Mouse (Mus musculus) stomach, postnatal 0 days (tissue): ENCODE results near the gene Auts2. TPM values are rescaled to one million over a fixed set of nuclear protein-coding genes. Genes with fewer than 3 reads are reported as not detected.

ENCODE experiments used
- ATAC-seq: fragments of 200-750 bp; cut with Nextera tagmentation; 2 replicates; pipeline ENCODE4 v1.8.0; 2017; ENCODE audit not compliant: low FRiP score, low TSS enrichment
- DNase-seq: peaks from one replicate; pipeline ENCODE4 v3.0.0-alpha.2; 2016; ENCODE audit warnings: low spot score
- H3K27ac ChIP-seq: fragments of 300-500 bp; sonication (generic); replicated peaks from 2 replicates; pipeline ENCODE4 v1.5.1; 2014; ENCODE audit warnings: mild to moderate bottlenecking, control low read depth
- H3K27me3 ChIP-seq: fragments of 300-500 bp; sonication (generic); 2 replicates; pipeline ENCODE4 v1.6.1; 2014; ENCODE audit warnings: low read length; ENCODE audit not compliant: control insufficient read depth, insufficient read depth
- H3K36me3 ChIP-seq: fragments of 300-500 bp; sonication (generic); 2 replicates; pipeline ENCODE4 v1.6.1; 2014; ENCODE audit warnings: low read length, mixed read lengths; ENCODE audit not compliant: control insufficient read depth, insufficient read depth
- H3K4me1 ChIP-seq: fragments of 300-500 bp; sonication (generic); replicated peaks from 2 replicates; pipeline ENCODE4 v1.6.1; 2014; ENCODE audit warnings: antibody characterized with exemption; ENCODE audit not compliant: control insufficient read depth, insufficient read depth
- H3K4me2 ChIP-seq: fragments of 300-500 bp; sonication (generic); replicated peaks from 2 replicates; pipeline ENCODE4 v1.6.1; 2014; ENCODE audit warnings: low read depth, mild to moderate bottlenecking, control low read depth, moderate library complexity
- H3K4me3 ChIP-seq: fragments of 300-500 bp; sonication (generic); 2 replicates; pipeline ENCODE4 v1.5.1; 2014; ENCODE audit warnings: low read depth, low read length, control low read depth
- H3K9ac ChIP-seq: fragments of 300-500 bp; sonication (generic); 2 replicates; pipeline ENCODE4 v1.6.1; 2014; ENCODE audit warnings: mild to moderate bottlenecking, low read length, control low read depth, mixed read lengths
- H3K9me3 ChIP-seq: fragments of 300-500 bp; sonication (generic); 2 replicates; pipeline ENCODE4 v1.6.1; 2016; ENCODE audit warnings: low read length; ENCODE audit not compliant: control insufficient read depth
- CTCF ChIP-seq: IDR thresholded peaks from 2 replicates; pipeline ENCODE4 v1.5.1; 2016; ENCODE audit warnings: antibody characterized with exemption, low read depth, mild to moderate bottlenecking, moderate library complexity
- EP300 ChIP-seq: optimal IDR thresholded peaks from 2 replicates; pipeline ENCODE3; 2016; ENCODE audit warnings: antibody characterized with exemption
- WGBS: fragments of 180-500 bp; shearing (Covaris S2); extraction: QIAGEN DNeasy Blood & Tissue Kit; methylation state at CpG from one replicate; pipeline ENCODE4 v1.1.7; 2014; 5-methylcytosine and 5-hydroxymethylcytosine counted together
- polyA plus RNA-seq: library from polyadenylated mRNA; unstranded; fragments of >200 nt; fragmentation: Nextera tagmentation; extraction: Ambion mirVana; gene quantifications from 2 replicates; pipeline ENCODE4 v1.2.1, GENCODE M21; 2015

Gene Auts2
- polyA plus RNA-seq, 1 experiment from 2014 or later, result 7.3 TPM

DNA sequence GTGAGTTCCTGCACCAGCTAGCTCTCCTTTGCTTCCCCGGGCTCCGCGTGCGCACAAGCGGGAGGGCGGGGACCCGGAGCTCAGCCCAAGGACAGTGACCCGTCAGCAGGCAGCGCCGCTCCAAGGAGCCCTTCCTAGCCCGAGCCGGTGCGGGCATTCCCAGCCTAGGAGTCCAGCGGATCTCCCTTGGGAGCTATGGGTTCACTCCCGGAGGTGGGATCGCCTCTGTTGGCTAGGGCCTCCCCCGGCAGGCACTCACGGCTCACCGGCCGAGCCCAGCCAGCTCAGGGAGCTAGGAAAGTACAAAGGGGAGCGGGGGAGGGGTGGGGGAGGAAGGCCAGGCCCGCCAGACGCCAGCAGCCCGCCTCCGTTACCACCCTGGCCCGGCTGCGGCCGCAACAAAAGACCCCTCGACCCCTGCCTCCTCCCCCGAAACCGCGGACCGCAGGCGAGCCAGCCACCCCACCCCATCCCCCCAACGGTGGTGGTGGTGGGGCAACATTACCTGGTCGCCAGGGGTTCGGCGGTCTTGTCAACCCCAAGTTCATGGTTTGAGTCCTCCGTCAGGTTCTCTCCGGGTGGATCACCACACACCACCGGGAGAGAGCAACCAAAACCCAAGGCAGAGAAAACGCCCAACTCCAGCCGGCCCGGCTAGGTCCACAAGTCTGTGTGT, 1005.9 kb downstream of the Auts2 start:
- Histone ChIP-seq H3K9ac (peak overlapping the region; percentile 85), H3K27me3 (no peaks in the 10 kb centered on the region), H3K9me3 (no peaks in the 10 kb centered on the region), H3K4me3 (peak overlapping the region; percentile 79), H3K4me1 (no peaks in the 10 kb centered on the region), H3K27ac (peak overlapping the region; percentile 95), H3K4me2 (peak overlapping the region; percentile 85), H3K36me3 (no peaks in the 10 kb centered on the region)
- WGBS, result under 1% methylated on average over 44 of the region's 44 CpGs
- peak; percentile 78 for ATAC-seq
- no peak for TF ChIP-seq EP300
- DNase-seq, result peak; percentile 83

DNA sequence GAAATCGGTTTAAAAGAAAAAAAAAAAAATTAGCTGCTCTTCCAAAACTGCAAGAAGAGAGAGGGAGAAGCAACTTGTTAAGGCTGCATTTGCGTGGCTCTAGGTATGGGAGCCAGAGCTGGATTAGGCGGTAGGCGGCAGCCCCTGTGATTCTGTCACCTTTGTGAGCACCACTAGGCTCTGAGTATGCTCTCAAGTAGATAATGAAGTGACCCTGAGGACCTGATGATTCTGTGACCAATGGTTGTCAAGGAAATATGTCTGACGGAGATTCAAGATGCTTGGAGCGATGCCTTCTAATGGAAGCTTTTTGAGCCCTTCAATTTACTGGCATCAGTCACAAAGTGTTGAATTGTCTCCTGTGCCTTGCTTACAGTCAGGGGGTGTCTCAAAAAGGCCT, 1007.4 kb downstream of the Auts2 start:
- no peak for DNase-seq
- H3K4me3 ChIP-seq, result 0 out of 2 replicates have a peak overlapping the region, but pooled peaks have one; percentile 79
- H3K4me2 ChIP-seq, result peak overlapping the region; percentile 85
- no peaks in the 10 kb centered on the region for H3K4me1 ChIP-seq
- no peak overlapping the region for H3K9ac ChIP-seq
- no peaks in the 10 kb centered on the region for H3K9me3 ChIP-seq
- no peaks in the 10 kb centered on the region for H3K27me3 ChIP-seq
- H3K36me3 ChIP-seq, result no peaks in the 10 kb centered on the region
- 53% methylated on average over 6 of the region's 6 CpGs for WGBS
- no peak for ATAC-seq
- H3K27ac ChIP-seq, result no peak overlapping the region
- TF ChIP-seq CTCF (no peak), EP300 (no peak)

DNA sequence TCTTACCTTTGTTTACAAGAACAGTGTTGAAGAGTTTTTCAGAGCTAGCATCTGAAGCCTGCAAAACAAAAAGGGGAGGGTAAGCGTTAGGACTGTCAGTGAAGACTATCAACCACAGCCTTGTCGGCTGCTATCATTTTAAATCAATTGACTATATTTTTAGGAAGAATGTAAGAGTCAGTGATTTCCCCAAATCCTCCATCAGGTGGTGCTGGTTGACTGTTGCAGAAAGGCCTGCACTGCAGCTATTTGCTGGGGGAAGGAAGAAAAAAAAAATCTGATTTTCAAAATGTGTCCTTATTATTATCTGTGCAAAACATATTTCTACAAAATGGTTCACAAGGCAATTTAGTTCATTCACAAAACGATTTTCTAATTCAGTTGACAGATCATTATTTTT, 1009.3 kb downstream of the Auts2 start:
- no peak overlapping the region for H3K27ac ChIP-seq
- DNase-seq, result peak; percentile 47

DNA sequence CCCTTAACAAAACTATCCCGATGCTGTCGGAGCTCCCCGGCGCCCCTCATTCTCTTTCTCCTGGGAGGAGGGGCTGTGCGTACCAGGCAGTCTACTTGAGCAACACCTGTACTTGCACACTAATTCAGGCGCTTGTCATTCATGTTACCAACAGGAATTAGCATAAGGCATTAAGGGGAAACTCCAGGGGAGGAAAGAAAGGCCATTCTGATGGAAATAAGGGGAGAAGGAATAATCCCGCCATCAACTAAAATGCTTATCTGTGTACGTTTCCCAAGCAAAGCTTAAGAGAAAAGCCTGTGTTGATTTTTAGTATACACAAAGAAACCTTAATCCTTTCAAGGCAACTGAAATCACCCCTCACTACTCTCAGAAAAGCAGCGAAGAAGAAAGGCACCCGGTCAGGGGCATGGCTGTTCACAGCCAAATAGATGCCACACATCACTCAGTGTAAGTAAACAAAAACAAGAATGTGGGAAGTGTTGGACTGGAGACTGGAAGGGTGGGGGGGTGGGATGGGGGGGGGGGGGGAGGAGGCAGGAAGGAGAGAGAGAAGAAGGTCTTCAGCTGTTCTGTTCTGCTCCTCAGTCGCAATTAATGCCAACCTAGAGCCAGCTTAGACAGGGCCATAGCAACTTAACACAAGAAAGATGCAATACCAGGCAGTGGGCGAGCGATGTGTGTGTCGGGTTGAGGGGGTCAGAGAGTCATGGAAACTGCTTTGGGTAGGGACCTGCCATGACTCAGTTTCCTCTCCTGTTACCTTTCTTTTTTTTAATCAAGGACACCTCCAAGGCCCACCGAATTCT, 1011.2 kb downstream of the Auts2 start:
- 65% methylated on average over 15 of the region's 15 CpGs for WGBS
- no peaks in the 10 kb centered on the region for H3K27me3 ChIP-seq
- ATAC-seq, result no peak
- H3K27ac ChIP-seq, result no peak overlapping the region
- TF ChIP-seq CTCF, result no peak
- no peak for TF ChIP-seq EP300
- H3K36me3 ChIP-seq, result no peaks in the 10 kb centered on the region
- no peak overlapping the region for H3K4me2 ChIP-seq
- no peak overlapping the region for H3K9ac ChIP-seq
- H3K4me3 ChIP-seq, result no peak overlapping the region
- no peaks in the 10 kb centered on the region for H3K9me3 ChIP-seq
- no peaks in the 10 kb centered on the region for H3K4me1 ChIP-seq
- no peak for DNase-seq

More for the DNA sequence above, 1009.3 kb downstream of the Auts2 start:
- 29% methylated on average over 3 of the region's 3 CpGs for WGBS
- no peak for ATAC-seq
- no peaks in the 10 kb centered on the region for H3K36me3 ChIP-seq
- no peaks in the 10 kb centered on the region for H3K27me3 ChIP-seq
- H3K4me1 ChIP-seq, result no peaks in the 10 kb centered on the region
- H3K9ac ChIP-seq, result no peak overlapping the region
- no peak overlapping the region for H3K4me3 ChIP-seq
- no peak overlapping the region for H3K4me2 ChIP-seq
- no peaks in the 10 kb centered on the region for H3K9me3 ChIP-seq
- peak; percentile 88 for TF ChIP-seq CTCF
- TF ChIP-seq EP300, result no peak

DNA sequence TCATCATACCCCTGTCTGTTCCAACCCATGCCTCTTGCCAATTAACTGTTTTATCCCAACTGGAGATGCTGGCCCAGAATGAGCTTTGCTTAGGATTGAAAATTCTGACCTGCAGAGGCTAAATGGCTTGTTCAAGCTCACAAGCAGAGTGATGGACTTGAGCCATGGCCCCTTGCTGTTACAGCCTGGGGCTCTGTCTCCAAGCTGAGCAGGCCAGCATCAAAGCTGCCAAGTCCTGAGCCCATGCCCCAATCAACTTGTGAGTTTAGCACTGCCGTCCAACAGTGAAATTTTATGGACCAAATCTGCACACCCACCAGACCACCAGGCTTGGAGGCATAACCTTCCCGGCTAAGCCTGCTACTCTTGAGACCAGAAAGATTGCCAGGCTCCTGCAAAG, 1012.3 kb downstream of the Auts2 start:
- no peak overlapping the region for H3K4me3 ChIP-seq
- no peaks in the 10 kb centered on the region for H3K4me1 ChIP-seq
- no peaks in the 10 kb centered on the region for H3K27me3 ChIP-seq
- DNase-seq (no peak), ATAC-seq (no peak)
- H3K36me3 ChIP-seq, result no peaks in the 10 kb centered on the region
- H3K9ac ChIP-seq, result no peak overlapping the region
- 48% methylated on average over 2 of the region's 2 CpGs for WGBS
- TF ChIP-seq CTCF (no peak), EP300 (no peak)
- H3K9me3 ChIP-seq, result no peaks in the 10 kb centered on the region
- H3K4me2 ChIP-seq, result no peak overlapping the region
- H3K27ac ChIP-seq, result no peak overlapping the region

DNA sequence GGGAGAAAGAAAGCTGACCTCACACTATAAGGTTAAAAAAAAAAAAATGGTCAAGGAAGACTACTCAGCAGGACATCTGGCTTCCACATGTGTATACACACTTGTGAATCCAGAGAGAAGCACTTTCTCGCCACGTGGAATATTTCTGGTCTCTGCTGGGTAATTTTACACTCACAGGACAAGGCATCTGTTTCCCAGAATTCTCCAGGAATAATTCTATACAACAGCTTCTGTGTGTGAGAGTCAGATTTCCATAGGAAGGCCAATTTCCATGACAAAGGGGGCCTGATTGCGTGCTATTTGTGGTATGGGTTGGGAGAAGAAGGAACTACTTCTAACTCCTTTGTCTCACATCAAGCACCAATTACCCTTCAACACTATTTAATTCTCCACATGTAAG, 1016.5 kb downstream of the Auts2 start:
- Histone ChIP-seq H3K9me3 (no peaks in the 10 kb centered on the region), H3K27me3 (no peaks in the 10 kb centered on the region), H3K4me3 (no peak overlapping the region), H3K27ac (no peak overlapping the region), H3K4me2 (no peak overlapping the region), H3K9ac (no peak overlapping the region), H3K36me3 (no peaks in the 10 kb centered on the region), H3K4me1 (no peaks in the 10 kb centered on the region)
- WGBS, result 59% methylated on average over 3 of the region's 3 CpGs
- TF ChIP-seq CTCF, result no peak
- TF ChIP-seq EP300, result no peak
- ATAC-seq (no peak), DNase-seq (no peak)
